Mouse (Mus musculus): ENCODE results near the gene Tgif2. TPM values are rescaled to one million over a fixed set of nuclear protein-coding genes. Genes with fewer than 3 reads are reported as not detected.
A peak's percentile ranks its signal among the peaks of the same experiment; 100 is the strongest.
"Not testable (repeated sequence)": the region's sequence is repeated elsewhere in the genome, so short reads cannot be mapped to it uniquely, and the experiment has no call there.

Tgif2 gene
- polyA plus RNA-seq (2014; fragmentation: Nextera tagmentation; extraction: Ambion mirVana): 85.1 and 92.7 TPM in 2 replicates

DNA sequence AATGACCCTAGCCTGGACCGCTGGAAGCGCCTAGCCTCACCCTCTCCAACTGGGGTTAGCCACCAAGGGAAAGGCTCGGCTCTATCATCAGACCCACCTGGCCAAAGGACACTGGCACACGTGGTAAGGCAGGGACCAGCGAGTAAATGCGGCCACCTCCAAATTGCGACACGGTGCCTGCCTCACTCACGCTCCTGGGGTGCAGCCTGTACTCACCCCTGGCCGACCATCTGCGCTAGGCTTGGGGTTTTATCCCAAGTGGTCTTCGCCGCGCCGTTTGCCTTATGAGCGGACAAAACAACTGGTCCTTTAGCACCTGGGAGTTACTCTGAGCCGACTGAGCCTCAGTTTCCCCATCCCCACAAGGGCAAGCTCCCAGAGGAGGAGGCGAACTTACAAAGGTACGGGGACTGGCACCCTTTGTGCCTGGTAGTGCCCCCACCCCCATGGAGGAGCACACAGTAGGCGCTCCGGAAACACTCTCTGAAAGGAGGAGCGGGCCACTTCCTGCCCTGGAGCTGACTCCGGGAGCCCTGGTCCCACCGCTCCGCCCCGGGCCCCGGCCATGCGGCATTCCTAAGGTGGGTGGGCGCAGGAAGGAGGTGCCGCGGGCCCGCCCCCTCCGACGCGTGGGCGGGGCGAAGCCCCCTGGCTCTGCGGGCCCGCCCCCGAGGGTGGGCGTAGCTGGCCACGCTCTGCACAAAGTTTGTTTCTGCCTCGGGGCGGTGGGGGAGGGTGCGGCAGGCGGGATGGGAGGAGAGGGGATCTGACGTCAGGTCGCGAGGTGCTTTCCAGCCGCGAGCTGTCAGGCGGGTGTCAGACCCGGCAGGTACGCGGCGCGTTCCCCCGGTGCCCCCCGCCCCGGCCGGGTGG lies at the start of gene Tgif2:
Gene Tgif2, plus strand, starts transcription at position 689 of the 873 bp plus-strand sequence.
- under 1% methylated on average over 61 of the region's 61 CpGs for WGBS
- H3K4me3 ChIP-seq (ENCODE audit: low read depth, low read length): peak within 1 kb of the TSS; percentile 77
- H3K4me1 ChIP-seq (ENCODE audit: control insufficient read depth, insufficient read depth, low read length): peaks cover 21% of the 10 kb centered on the region

DNA sequence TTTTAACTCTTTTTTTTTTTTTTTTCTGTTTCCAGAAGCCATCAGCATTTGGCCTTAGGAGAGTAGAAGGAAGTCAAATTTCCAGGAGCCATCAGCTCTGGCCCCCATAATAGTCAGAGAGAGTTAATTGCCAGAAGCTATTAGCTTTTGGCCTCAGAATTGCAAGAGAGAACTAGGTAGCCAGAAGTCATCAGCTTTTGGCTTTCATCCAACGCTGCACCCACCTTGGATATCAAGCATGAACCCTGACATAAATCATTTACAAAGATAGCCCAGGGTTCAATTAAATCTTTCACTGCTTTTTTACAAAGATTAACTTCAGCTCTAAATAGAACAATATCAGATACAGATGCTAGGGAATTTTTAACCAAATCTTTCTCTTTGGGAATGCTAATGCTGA lies 41.3 kb upstream of the Tgif2 start:
- no peak overlapping the region for H3K4me2 ChIP-seq (ENCODE audit: low read depth)
- WGBS: 85% methylated on average over 1 of the region's 1 CpGs
- H3K9ac ChIP-seq (ENCODE audit: low read length): no peak overlapping the region
- no peak for DNase-seq (ENCODE audit: low spot score)
- no peak overlapping the region for H3K27ac ChIP-seq (ENCODE audit: low read depth, low read length)
- no peak for ATAC-seq (ENCODE audit: insufficient read depth, low FRiP score, low TSS enrichment)
- no peaks in the 10 kb centered on the region for H3K27me3 ChIP-seq (ENCODE audit: control insufficient read depth, insufficient read depth, low read length)
- H3K36me3 ChIP-seq (ENCODE audit: control insufficient read depth, insufficient read depth, low read length): no peaks in the 10 kb centered on the region
- no peak overlapping the region for H3K4me3 ChIP-seq (ENCODE audit: low read depth, low read length)
- H3K4me1 ChIP-seq (ENCODE audit: control insufficient read depth, insufficient read depth, low read length): no peaks in the 10 kb centered on the region
- H3K9me3 ChIP-seq (ENCODE audit: control insufficient read depth, low read length): no peaks in the 10 kb centered on the region

More for the DNA sequence above, at the start of gene Tgif2:
- H3K36me3 ChIP-seq (ENCODE audit: control insufficient read depth, insufficient read depth, low read length): peaks cover 3% of the 10 kb centered on the region; the same call in 1 of the 2 replicates
- DNase-seq (ENCODE audit: low spot score): peak; percentile 97
- peak; percentile 76 for ATAC-seq (ENCODE audit: insufficient read depth, low FRiP score, low TSS enrichment)
- H3K9me3 ChIP-seq (ENCODE audit: control insufficient read depth, low read length): no peaks in the 10 kb centered on the region
- peak within 1 kb of the TSS; percentile 91 for H3K27ac ChIP-seq (ENCODE audit: low read depth, low read length)
- no peaks in the 10 kb centered on the region for H3K27me3 ChIP-seq (ENCODE audit: control insufficient read depth, insufficient read depth, low read length)
- H3K4me2 ChIP-seq (ENCODE audit: low read depth): peak within 1 kb of the TSS; percentile 85
- peak within 1 kb of the TSS; percentile 92 for H3K9ac ChIP-seq (ENCODE audit: low read length)

DNA sequence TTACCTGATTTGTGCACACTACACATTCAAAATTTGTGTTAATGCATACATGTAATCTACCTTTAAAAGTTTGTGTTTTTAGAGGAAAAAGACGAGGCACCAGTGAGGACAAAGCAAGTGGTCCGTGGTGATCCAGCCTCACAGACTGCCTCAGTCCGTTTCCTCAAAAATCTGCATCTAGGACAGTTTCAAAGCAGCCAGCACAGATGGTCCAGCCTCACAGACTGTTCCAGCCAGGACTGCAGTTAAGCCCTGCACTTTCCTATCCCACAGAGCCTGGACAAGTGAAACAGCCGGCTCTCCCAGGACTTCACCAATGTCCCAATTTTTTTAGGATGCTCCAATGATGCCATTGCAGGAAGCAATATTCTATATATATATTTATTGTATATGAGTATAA lies 38.8 kb upstream of the Tgif2 start:
- no peak overlapping the region for H3K4me3 ChIP-seq (ENCODE audit: low read depth, low read length)
- H3K4me2 ChIP-seq (ENCODE audit: low read depth): no peak overlapping the region
- DNase-seq (ENCODE audit: low spot score) (no peak), ATAC-seq (ENCODE audit: insufficient read depth, low FRiP score, low TSS enrichment) (no peak)
- H3K27me3 ChIP-seq (ENCODE audit: control insufficient read depth, insufficient read depth, low read length): no peaks in the 10 kb centered on the region
- no peaks in the 10 kb centered on the region for H3K9me3 ChIP-seq (ENCODE audit: control insufficient read depth, low read length)
- H3K36me3 ChIP-seq (ENCODE audit: control insufficient read depth, insufficient read depth, low read length): no peaks in the 10 kb centered on the region
- H3K4me1 ChIP-seq (ENCODE audit: control insufficient read depth, insufficient read depth, low read length): no peaks in the 10 kb centered on the region
- no peak overlapping the region for H3K27ac ChIP-seq (ENCODE audit: low read depth, low read length)
- 76% methylated on average over 4 of the region's 4 CpGs for WGBS
- no peak overlapping the region for H3K9ac ChIP-seq (ENCODE audit: low read length)

DNA sequence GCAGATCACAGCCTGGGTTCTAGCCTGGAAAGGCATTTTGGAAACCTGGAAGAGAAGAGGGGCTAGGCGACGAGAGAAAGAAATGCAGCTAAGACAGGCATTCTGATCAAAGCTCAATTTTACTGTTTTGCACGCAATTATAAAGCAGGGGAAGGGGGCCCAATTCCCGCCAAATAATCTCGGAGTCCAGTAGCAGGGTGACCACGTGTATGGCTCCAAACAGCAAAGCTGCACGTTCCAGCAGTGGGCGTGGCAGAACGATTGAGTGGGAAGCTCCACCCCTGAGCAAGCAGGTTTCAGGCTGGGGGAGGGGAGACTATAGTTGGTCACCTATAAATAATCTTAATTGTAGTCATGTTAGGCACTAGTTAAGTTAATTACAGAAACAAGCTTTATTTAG lies 37.7 kb upstream of the Tgif2 start:
- not testable (repeated sequence) for H3K4me3 ChIP-seq (ENCODE audit: low read depth, low read length); H3K9ac ChIP-seq (ENCODE audit: low read length); H3K9me3 ChIP-seq (ENCODE audit: control insufficient read depth, low read length); H3K4me1 ChIP-seq (ENCODE audit: control insufficient read depth, insufficient read depth, low read length); H3K27ac ChIP-seq (ENCODE audit: low read depth, low read length); H3K36me3 ChIP-seq (ENCODE audit: control insufficient read depth, insufficient read depth, low read length); H3K4me2 ChIP-seq (ENCODE audit: low read depth); DNase-seq (ENCODE audit: low spot score); H3K27me3 ChIP-seq (ENCODE audit: control insufficient read depth, insufficient read depth, low read length); ATAC-seq (ENCODE audit: insufficient read depth, low FRiP score, low TSS enrichment)
- 61% methylated on average over 9 of the region's 9 CpGs for WGBS

DNA sequence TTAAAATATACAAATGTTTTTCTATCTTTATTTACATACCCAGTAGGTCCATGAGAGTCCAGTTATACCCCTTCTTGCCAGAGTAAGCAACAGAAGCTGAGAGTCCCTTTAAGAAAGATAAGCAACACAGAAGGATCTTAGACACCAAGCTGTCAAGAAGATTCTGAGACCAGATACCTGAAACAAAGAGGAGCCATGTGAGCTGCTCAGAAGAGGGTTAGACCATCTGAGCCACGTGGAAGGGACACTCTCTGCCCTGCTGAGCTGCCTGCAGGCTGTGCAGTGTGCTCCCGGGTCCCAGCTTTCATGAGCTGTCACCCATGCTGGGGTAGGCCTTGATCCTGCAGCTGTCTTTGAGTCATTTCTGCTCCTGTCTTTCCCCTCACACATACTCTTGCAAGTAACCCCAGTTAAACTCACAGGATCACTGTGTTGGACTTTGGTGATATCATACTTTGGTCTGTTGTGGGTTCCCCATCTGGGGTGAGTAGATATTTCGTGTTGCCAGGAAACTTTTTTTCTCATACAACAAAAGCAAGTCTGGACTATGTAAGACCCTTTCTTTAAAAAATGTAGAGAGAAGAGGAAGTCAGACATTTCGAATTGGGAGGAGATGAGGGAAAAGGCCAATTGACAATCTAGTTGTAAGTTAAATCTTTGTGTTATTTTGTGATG lies 36.0 kb upstream of the Tgif2 start:
- no peaks in the 10 kb centered on the region for H3K27me3 ChIP-seq (ENCODE audit: control insufficient read depth, insufficient read depth, low read length)
- 62% methylated on average over 4 of the region's 4 CpGs for WGBS
- DNase-seq (ENCODE audit: low spot score): no peak
- H3K27ac ChIP-seq (ENCODE audit: low read depth, low read length): no peak overlapping the region
- ATAC-seq (ENCODE audit: insufficient read depth, low FRiP score, low TSS enrichment): no peak
- H3K36me3 ChIP-seq (ENCODE audit: control insufficient read depth, insufficient read depth, low read length): no peaks in the 10 kb centered on the region
- no peak overlapping the region for H3K4me3 ChIP-seq (ENCODE audit: low read depth, low read length)
- no peaks in the 10 kb centered on the region for H3K9me3 ChIP-seq (ENCODE audit: control insufficient read depth, low read length)
- H3K4me2 ChIP-seq (ENCODE audit: low read depth): no peak overlapping the region
- H3K4me1 ChIP-seq (ENCODE audit: control insufficient read depth, insufficient read depth, low read length): no peaks in the 10 kb centered on the region
- H3K9ac ChIP-seq (ENCODE audit: low read length): no peak overlapping the region

DNA sequence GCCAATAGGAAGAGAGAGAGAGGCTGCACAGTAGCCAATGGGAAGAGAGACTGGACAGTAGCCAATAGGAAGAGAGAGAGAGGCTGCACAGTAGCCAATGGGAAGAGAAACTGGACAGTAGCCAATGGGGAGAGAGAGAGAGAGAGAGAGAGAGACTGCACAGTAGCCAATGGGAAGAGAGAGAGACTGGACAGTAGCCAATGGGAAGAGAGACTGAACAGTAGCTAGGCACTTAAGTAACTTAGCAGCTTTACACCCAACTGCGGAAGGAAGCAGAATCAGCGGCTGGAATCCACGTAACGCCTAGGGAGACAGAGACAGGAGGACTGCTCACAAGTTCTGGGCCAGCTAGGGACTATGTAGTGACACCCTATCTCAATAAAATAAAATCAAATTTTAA lies 35.2 kb upstream of the Tgif2 start:
- no peak for ATAC-seq (ENCODE audit: insufficient read depth, low FRiP score, low TSS enrichment)
- Histone ChIP-seq H3K4me3 (ENCODE audit: low read depth, low read length) (no peak overlapping the region), H3K9me3 (ENCODE audit: control insufficient read depth, low read length) (no peaks in the 10 kb centered on the region), H3K36me3 (ENCODE audit: control insufficient read depth, insufficient read depth, low read length) (no peaks in the 10 kb centered on the region), H3K27ac (ENCODE audit: low read depth, low read length) (no peak overlapping the region), H3K4me1 (ENCODE audit: control insufficient read depth, insufficient read depth, low read length) (no peaks in the 10 kb centered on the region), H3K4me2 (ENCODE audit: low read depth) (no peak overlapping the region), H3K9ac (ENCODE audit: low read length) (no peak overlapping the region), H3K27me3 (ENCODE audit: control insufficient read depth, insufficient read depth, low read length) (no peaks in the 10 kb centered on the region)
- WGBS: 95% methylated on average over 4 of the region's 4 CpGs
- DNase-seq (ENCODE audit: low spot score): no peak

DNA sequence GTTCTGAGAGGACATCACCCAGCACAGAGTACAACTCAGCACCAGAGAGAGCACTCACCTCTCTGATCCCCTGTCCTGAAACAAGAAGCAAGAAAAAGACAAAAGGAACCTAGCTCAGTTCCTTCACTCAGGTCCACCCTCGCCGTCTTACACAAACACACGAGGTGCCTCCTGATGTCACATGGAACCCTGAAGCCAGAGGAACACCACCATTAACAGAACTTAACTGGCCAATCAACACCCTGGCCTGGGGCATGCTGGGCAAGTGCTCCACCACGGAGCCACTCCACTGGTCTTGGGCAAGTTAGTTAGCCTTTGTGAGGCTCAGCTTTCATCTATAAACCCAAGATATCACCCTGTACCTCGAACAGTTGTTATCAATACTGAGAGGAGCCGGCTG lies 32.9 kb upstream of the Tgif2 start:
- 72% methylated on average over 6 of the region's 6 CpGs for WGBS
- no peak overlapping the region for H3K4me3 ChIP-seq (ENCODE audit: low read depth, low read length)
- H3K9ac ChIP-seq (ENCODE audit: low read length): no peak overlapping the region
- no peaks in the 10 kb centered on the region for H3K27me3 ChIP-seq (ENCODE audit: control insufficient read depth, insufficient read depth, low read length)
- H3K27ac ChIP-seq (ENCODE audit: low read depth, low read length): no peak overlapping the region
- no peaks in the 10 kb centered on the region for H3K9me3 ChIP-seq (ENCODE audit: control insufficient read depth, low read length)
- no peak for ATAC-seq (ENCODE audit: insufficient read depth, low FRiP score, low TSS enrichment)
- no peak for DNase-seq (ENCODE audit: low spot score)
- no peaks in the 10 kb centered on the region for H3K4me1 ChIP-seq (ENCODE audit: control insufficient read depth, insufficient read depth, low read length)
- H3K36me3 ChIP-seq (ENCODE audit: control insufficient read depth, insufficient read depth, low read length): no peaks in the 10 kb centered on the region
- no peak overlapping the region for H3K4me2 ChIP-seq (ENCODE audit: low read depth)

DNA sequence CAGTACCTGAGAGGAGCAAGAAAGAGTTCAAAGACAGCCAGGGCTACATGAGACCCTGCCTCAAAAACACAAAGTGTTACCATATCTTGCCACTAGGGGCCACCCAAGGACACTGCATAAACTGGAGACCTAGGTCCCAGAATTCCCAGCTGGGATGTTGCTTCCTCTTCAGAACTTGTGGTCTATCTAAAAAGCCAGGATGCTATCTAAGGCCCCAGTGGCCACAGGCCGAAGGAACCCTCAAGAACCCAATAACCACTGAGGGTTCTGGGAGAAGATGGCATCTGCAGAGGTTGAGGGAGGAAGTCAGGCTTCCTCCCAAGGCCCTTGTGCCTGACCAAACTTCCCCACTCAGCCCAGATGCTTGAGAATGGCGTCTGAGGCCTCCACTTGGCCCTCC lies 30.2 kb upstream of the Tgif2 start:
- ATAC-seq (ENCODE audit: insufficient read depth, low FRiP score, low TSS enrichment) (no peak), DNase-seq (ENCODE audit: low spot score) (peak; percentile 73)
- no peak overlapping the region for H3K4me3 ChIP-seq (ENCODE audit: low read depth, low read length)
- H3K4me2 ChIP-seq (ENCODE audit: low read depth): no peak overlapping the region
- no peak overlapping the region for H3K9ac ChIP-seq (ENCODE audit: low read length)
- no peaks in the 10 kb centered on the region for H3K9me3 ChIP-seq (ENCODE audit: control insufficient read depth, low read length)
- no peaks in the 10 kb centered on the region for H3K36me3 ChIP-seq (ENCODE audit: control insufficient read depth, insufficient read depth, low read length)
- peaks cover 15% of the 10 kb centered on the region for H3K4me1 ChIP-seq (ENCODE audit: control insufficient read depth, insufficient read depth, low read length)
- WGBS: 76% methylated on average over 2 of the region's 2 CpGs
- no peak overlapping the region for H3K27ac ChIP-seq (ENCODE audit: low read depth, low read length)
- no peaks in the 10 kb centered on the region for H3K27me3 ChIP-seq (ENCODE audit: control insufficient read depth, insufficient read depth, low read length)

DNA sequence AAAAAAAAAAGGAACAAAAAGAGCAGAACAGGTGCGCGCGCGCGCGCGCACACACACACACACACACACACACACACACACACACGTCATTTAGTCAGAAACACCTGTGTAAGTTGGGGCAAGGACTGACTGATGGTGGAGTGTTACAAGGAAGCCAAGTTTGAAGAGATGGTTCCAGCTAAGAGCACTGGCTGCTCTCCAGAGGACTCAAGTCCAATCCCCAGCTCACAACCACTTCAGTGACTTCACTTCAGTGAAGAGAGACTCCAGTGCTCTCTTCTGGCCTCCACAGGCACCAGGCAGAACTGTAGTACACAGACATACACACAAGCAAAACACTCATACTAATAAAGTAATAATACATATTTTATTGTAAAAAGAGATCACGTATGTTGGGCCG lies 29.1 kb upstream of the Tgif2 start:
- WGBS: 97% methylated on average over 10 of the region's 10 CpGs
- Histone ChIP-seq H3K4me2 (ENCODE audit: low read depth) (no peak overlapping the region), H3K4me3 (ENCODE audit: low read depth, low read length) (no peak overlapping the region), H3K27ac (ENCODE audit: low read depth, low read length) (no peak overlapping the region), H3K9ac (ENCODE audit: low read length) (no peak overlapping the region), H3K9me3 (ENCODE audit: control insufficient read depth, low read length) (no peaks in the 10 kb centered on the region), H3K27me3 (ENCODE audit: control insufficient read depth, insufficient read depth, low read length) (no peaks in the 10 kb centered on the region), H3K36me3 (ENCODE audit: control insufficient read depth, insufficient read depth, low read length) (no peaks in the 10 kb centered on the region), H3K4me1 (ENCODE audit: control insufficient read depth, insufficient read depth, low read length) (peaks cover 20% of the 10 kb centered on the region)
- DNase-seq (ENCODE audit: low spot score): no peak
- no peak for ATAC-seq (ENCODE audit: insufficient read depth, low FRiP score, low TSS enrichment)

Data from neural tube, embryonic 11.5 days (tissue).